Mouse (Mus musculus): ENCODE results near the gene Atg7.

DNA sequence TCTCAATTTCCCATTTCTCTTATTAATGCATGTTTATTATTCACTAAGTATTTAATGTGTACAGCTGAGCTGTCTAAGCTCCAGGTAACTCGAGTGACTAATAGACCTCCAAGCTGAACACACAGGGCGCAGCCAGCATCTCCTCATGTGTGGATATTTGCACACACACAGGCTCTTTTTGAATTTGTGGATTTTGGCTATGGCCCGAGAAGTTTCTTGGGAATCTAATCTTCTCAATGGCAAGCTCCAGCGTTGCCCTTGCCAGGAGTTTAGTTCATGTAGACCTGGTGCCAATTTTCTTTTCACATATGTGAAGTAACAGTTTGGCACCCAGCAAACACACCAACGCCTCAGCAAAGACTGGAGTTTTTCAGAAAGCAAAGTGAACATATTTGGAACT, 169.4 kb downstream of the Atg7 start:
- TF ChIP-seq EP300 (IDR thresholded peaks at IDR 0.05; ENCODE audit: low read depth) (no peak), CTCF (IDR thresholded peaks at IDR 0.05; ENCODE audit: low read depth) (no peak)
